Mouse (Mus musculus) ES-Bruce4 (cell line): Measurements from ENCODE around the gene Ppp2r2c.

Source experiments
- CTCF ChIP-seq: IDR thresholded peaks from one replicate; pipeline ENCODE4 v1.8.1; 2011; ENCODE audit warnings: low read depth, low read length
- POLR2A ChIP-seq: IDR thresholded peaks from one replicate; pipeline ENCODE4 v1.8.1; 2011; ENCODE audit warnings: low read length; ENCODE audit not compliant: insufficient read depth

- no peak for TF ChIP-seq CTCF
- no peak for TF ChIP-seq POLR2A
These were observed 45.4 kb upstream of the Ppp2r2c start for GRCm38 (mm10) chr5:36822907-36823306.
